Comparison of ENCODE assay signal across 8 mouse cellular contexts in genomic region chr11:88512580-88512979, GRCm38 (mm10).
A peak's percentile ranks its signal among the peaks of the same experiment; 100 is the strongest.
DNase-seq lines count a peak whose midpoint lies in the region; ATAC-seq and TF ChIP-seq lines count a peak whose summit lies in the region.

No protein-coding gene starts in this region.

- no peak overlapping the region for H3K4me2 ChIP-seq in intestine, embryonic 15.5 days (replicated peaks)
- no peak overlapping the region for H3K4me2 ChIP-seq in lung, embryonic 14.5 days

- H3K27me3 ChIP-seq in intestine, embryonic 15.5 days (replicated peaks): no peaks in the 10 kb centered on the region
- H3K27me3 ChIP-seq in lung, embryonic 14.5 days (ENCODE audit: insufficient read depth, low read length): no peaks in the 10 kb centered on the region

- peak; percentile 74; the same call in 1 of the 2 replicates for ATAC-seq in intestine, embryonic 15.5 days
- ATAC-seq in lung, embryonic 14.5 days (ENCODE audit: insufficient read depth): 0 out of 2 replicates have a peak, but pooled peaks have one; percentile 32

- H3K4me3 ChIP-seq in gastrocnemius, adult 2 months: no peak overlapping the region
- no peak overlapping the region for H3K4me3 ChIP-seq in intestine, embryonic 15.5 days (replicated peaks)
- H3K4me3 ChIP-seq in lung, embryonic 14.5 days (ENCODE audit: low read depth, low read length): no peak overlapping the region

- intact Hi-C loops in gastrocnemius, adult 2 months (cut with DNase I): loop anchor here (5.0 kb wide), 1 partner anchor 40 kb away; no protein-coding TSS in a partner anchor

- no peaks in the 10 kb centered on the region for H3K36me3 ChIP-seq in intestine, embryonic 15.5 days
- H3K36me3 ChIP-seq in lung, embryonic 14.5 days (ENCODE audit: insufficient read depth): no peaks in the 10 kb centered on the region

- peaks cover 18% of the 10 kb centered on the region for H3K4me1 ChIP-seq in intestine, embryonic 15.5 days (replicated peaks)
- 0 out of 2 replicates have a peak, but pooled peaks cover 13% of the 10 kb centered on the region for H3K4me1 ChIP-seq in lung, embryonic 14.5 days (ENCODE audit: insufficient read depth)

- H3K9me3 ChIP-seq in intestine, embryonic 15.5 days: no peaks in the 10 kb centered on the region
- H3K9me3 ChIP-seq in lung, embryonic 14.5 days (ENCODE audit: low read depth, low read length): no peaks in the 10 kb centered on the region

- TF ChIP-seq CTCF in gastrocnemius, adult 2 months (IDR thresholded peaks at IDR 0.05): peak; percentile 86
- TF ChIP-seq CTCF in lung, embryonic 14.5 days (IDR thresholded peaks at IDR 0.05; ENCODE audit: low read depth): peak; percentile 75

- peak overlapping the region; percentile 79 for H3K27ac ChIP-seq in gastrocnemius, adult 2 months
- H3K27ac ChIP-seq in intestine, embryonic 15.5 days: no peak overlapping the region
- H3K27ac ChIP-seq in lung, embryonic 14.5 days (ENCODE audit: low read depth): no peak overlapping the region

- peak; percentile 55 for DNase-seq in adrenal gland, adult 2 months
- no peak for DNase-seq in adrenal gland, adult 18-20 months (ENCODE audit: low spot score in 2 of 2)
- DNase-seq in CD8-positive naive resting alpha-beta T cell, adult 2 months (ENCODE audit: low read depth in 2 of 2, low spot score in 2 of 2): peak; percentile 3 to 35
- peak; percentile 80 for DNase-seq in cerebellum, adult 9-10 months
- DNase-seq in gastrocnemius, adult 2 months: peak; percentile 89
- peak; percentile 73 for DNase-seq in lung, embryonic 14.5 days
- peak; percentile 86 for DNase-seq in skeletal muscle tissue, adult 2 months (ENCODE audit: low read depth, low spot score)

- 33% methylated on average over 4 of the region's 4 CpGs for WGBS in intestine, embryonic 15.5 days
- 31% methylated on average over 4 of the region's 4 CpGs for WGBS in lung, embryonic 14.5 days

- no peak overlapping the region for H3K9ac ChIP-seq in intestine, embryonic 15.5 days
- no peak overlapping the region for H3K9ac ChIP-seq in lung, embryonic 14.5 days

Comparison
In these comparisons a context has a peak if more than half of its experiments do, and no peak if none do; other contexts are left out.
1. DNase-seq: peak in adrenal gland, adult 2 months (single experiment), CD8-positive naive resting alpha-beta T cell, adult 2 months (2 of 2), cerebellum, adult 9-10 months (single experiment), gastrocnemius, adult 2 months (single experiment), lung, embryonic 14.5 days (single experiment) and skeletal muscle tissue, adult 2 months (single experiment); none in adrenal gland, adult 18-20 months (0 of 2).